Mouse (Mus musculus) gastrocnemius, postnatal 14 days (tissue): Measurements from ENCODE around the gene 4933424G06Rik. TPM values are rescaled to one million over a fixed set of nuclear protein-coding genes. Genes with fewer than 3 reads are reported as not detected.
A peak's percentile ranks its signal among the peaks of the same experiment; 100 is the strongest.
"Not testable (repeated sequence)": the region's sequence is repeated elsewhere in the genome, so short reads cannot be mapped to it uniquely, and the experiment has no call there.

Experiments
- DNase-seq: peaks from one replicate; pipeline ENCODE4 v3.0.0; 2021; ENCODE audit warnings: mixed read lengths
- intact Hi-C: fragments of 180-260 bp; cut with DNase I; formaldehyde crosslinking; loops from one replicate; pipeline ENCODE4 v1.15.1; 2025; ENCODE audit warnings: low total_unique reads
- long read RNA-seq, 2 experiments: library from polyadenylated mRNA; stranded (forward); transcript quantifications; one replicate each; pipeline ENCODE4 v2.0.0; 2021
- total RNA-seq, 2 experiments: library from RNA; stranded (reverse); gene quantifications; 2 replicates each; pipeline ENCODE4 v1.2.3; 2021

The 4933424G06Rik gene
- total RNA-seq = under 1 TPM; 0.37 to 0.38 TPM
- long read RNA-seq, experiment 1 = 0 reads
- long read RNA-seq, experiment 2, partial matches to known transcripts = 0 of 1 reads
- long read RNA-seq, experiment 2, other reads (novel, unspliced or antisense) = 1 of 1 reads

GRCm38 (mm10) chr1:36709854-36710280 is at the start of gene 4933424G06Rik:
4933424G06Rik (plus strand) TSS chr1:36710149.
- intact Hi-C loops = no loop called here
- peak; percentile 99 for DNase-seq

- no peak for DNase-seq
- intact Hi-C loops = no loop called here
These were observed 45.5 kb upstream of the 4933424G06Rik start for GRCm38 (mm10) chr1:36664457-36664856.

DNA sequence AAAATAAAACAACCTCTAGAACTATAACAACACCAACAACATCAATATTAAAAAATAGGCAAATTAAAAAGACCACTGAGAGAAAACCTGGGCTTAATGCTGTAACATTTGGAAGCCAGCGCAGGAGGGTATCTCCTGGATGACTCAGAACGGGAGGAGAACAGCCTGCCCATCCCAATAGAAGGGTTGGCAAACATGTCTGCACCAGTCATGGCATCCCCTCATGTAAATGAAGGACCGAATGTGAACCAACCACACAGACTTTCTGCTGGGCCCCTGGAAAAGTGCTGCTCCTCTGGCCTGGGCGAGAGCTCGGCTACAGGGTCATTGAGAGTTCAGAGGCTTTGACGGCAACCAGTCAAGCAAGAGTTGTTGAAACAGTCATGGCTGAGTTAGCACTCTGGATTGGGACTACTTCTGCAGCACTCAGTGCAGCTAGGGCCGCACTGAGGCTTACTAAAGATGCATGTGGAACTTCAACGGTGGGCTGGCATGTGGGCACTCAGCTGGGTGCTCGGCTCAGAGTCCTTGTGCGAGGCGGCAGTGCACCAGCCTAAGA is 44.7 kb upstream of the 4933424G06Rik start:
- intact Hi-C loops = no loop called here
- no peak for DNase-seq

DNA sequence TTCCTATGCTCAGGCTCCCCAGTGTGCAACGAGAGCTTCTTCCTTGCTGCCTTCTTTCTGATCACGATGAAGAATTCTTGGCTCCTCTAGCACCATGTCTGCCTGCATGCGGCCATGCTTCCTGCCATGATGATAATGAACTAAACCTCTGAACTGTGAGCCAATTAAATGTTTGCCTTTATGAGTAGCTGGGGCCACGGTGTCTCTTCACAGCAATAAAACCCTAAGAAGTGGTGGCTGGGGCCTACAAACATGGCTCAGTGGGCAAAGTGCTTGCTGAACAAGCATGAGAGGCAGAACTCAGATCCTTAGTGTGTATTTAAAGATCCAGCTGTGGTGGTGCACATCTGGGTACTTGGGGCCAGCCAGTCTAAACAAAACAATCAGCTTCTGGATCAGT is 44.0 kb upstream of the 4933424G06Rik start:
- intact Hi-C loops = no loop called here
- DNase-seq = no peak

- DNase-seq, intact Hi-C loops: not testable (repeated sequence)
These were observed 41.9 kb upstream of the 4933424G06Rik start for GRCm38 (mm10) chr1:36668007-36668406.

DNA sequence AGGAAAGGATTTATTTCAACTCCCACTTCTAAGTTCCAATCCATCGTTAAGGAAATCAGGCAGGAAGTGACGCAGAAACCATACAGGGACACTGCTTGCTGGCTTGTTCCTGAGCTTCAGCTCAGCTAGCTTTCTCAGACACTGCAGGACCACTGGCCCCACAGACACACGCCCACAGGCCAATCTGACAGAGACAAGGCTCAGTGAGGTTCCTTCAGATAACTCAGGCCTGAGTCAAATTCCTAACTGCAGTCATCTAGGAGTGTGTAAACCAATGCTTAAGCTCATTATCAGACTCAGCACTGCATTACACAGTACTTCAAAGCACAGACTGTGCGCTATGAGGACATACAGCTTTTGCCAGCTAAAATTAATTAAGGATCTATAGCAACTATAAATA is 39.7 kb upstream of the 4933424G06Rik start:
- intact Hi-C loops = no loop called here
- DNase-seq = no peak

DNA sequence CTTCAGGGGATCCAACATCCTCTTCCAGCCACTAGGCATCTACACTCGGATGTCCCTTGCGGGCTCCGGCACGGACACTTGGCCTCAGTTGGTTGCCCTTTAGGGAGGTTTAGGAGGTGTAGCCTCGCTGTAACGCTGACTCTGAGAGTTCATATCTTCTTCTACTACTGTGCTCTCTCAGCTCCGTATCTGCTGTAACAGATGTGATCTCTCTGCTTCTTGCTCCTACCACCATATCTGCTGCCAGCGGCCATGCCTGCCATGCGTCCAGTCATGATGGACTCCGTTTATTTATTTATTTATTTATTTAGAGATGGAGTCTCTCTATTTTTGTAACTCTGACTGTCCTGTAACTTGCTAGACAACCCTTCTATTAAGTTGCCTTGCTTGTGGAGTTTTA is 38.7 kb upstream of the 4933424G06Rik start:
- intact Hi-C loops = no loop called here

GRCm38 (mm10) chr1:36672648-36673350 is 37.1 kb upstream of the 4933424G06Rik start:
- intact Hi-C loops = no loop called here
- no peak for DNase-seq

More for the DNA sequence above, 38.7 kb upstream of the 4933424G06Rik start:
- no peak for DNase-seq

DNA sequence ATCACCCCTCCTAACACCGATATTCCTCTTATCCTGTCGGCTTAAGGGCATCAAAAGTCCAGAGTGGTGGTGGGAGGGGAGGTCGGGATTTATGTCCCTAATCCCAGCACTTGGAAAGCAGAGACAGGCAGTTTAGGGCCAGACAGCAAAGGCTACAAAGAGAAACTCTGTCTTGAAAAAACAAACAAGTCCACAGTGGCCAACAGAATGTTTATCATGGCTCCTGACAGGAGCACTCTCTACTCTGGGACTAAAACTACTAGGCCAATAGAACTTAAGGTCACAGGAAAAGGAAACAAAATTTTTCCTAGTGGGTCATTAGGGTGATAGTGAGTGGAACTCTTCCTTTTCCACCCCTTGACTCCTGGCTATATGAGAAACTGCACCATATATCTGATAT is 35.0 kb upstream of the 4933424G06Rik start:
- intact Hi-C loops = no loop called here

GRCm38 (mm10) chr1:36680893-36681292 is 29.1 kb upstream of the 4933424G06Rik start:
- DNase-seq = no peak
- intact Hi-C loops = loop anchor here (5.0 kb wide), 2 partner anchors 39 to 134 kb away; partner anchors contain the start of gene Ankrd39

More for the DNA sequence above, 35.0 kb upstream of the 4933424G06Rik start:
- no peak for DNase-seq

DNA sequence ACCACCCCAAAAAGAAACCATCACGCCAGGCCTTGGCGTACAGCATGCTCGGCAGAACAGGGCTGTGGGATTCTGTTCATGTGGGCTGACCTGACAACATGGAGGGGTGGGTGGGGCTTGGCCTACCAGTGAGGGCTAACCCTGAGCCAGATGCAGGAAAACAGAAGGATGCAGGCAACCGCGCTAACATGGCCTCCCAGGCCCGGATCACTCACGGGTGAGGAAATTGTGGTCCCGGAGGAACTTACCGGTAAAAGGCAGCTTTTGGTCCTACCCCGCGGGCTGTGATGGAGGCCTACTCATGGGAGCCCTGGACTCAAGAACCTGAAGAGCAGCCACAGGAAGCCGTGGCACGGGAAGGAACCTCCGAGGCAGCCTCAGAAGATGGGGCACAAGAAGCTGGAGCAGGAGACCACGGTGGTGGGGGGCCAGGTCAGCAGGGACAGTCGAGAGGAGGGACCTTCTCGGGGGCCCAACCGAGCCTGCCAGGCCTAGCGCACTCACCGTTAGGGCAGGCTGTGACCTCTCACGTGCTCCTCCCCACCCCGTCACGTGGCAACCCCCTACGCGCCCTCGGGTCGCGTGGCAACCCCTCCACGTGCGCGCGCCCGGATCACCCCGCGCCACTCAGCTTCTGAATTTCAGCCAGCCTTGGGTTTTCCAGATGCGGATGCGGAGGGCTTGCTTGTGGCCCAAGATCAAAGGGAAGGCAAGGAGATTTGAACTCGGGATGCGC is 27.2 kb upstream of the 4933424G06Rik start, which contains the start of gene Fam178b:
Gene Fam178b (minus strand): TSS at position 564 of the 736 bp plus-strand sequence.
- no peak for DNase-seq
- intact Hi-C loops = loop anchor here (5.0 kb wide), 2 partner anchors 40 to 135 kb away; partner anchors contain the start of gene Ankrd39

DNA sequence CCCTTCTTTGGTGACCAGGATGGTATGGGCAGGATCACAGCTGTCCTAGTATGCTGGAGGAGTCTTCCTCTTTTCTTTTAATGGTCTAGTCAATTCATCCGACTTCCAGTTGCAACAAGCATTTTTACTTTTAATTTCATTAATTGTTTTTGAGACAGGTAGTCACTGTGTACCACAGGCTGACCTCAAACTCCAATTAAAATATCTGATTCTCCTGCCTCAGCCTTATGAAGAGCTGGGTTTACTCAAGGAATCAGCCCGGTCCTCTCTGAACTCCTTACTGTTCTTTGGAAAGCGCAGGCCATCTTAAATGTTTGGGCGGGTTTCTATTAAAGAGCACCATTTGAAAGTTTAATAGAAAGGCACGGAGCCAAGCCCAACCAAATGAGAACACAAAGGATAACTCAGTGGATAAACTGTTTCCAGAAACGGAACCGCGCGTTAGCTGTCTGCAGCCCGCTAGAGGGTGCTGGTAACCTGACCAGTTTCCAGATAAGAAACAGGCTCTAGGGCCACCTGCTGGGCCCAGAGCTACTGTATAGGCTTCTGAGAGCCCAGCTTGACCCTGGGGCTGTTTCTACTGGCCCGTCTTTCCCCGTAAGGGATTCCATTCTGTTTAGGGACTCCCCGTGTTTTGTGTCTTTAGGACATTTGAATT is 26.0 kb upstream of the 4933424G06Rik start:
- intact Hi-C loops = loop anchor here (5.0 kb wide), 2 partner anchors 42 to 137 kb away; partner anchors contain the start of gene Ankrd39

GRCm38 (mm10) chr1:36690671-36691235 is 19.2 kb upstream of the 4933424G06Rik start:
- DNase-seq = no peak
- intact Hi-C loops = no loop called here

More for the DNA sequence above, 26.0 kb upstream of the 4933424G06Rik start:
- peak; percentile 83 for DNase-seq

DNA sequence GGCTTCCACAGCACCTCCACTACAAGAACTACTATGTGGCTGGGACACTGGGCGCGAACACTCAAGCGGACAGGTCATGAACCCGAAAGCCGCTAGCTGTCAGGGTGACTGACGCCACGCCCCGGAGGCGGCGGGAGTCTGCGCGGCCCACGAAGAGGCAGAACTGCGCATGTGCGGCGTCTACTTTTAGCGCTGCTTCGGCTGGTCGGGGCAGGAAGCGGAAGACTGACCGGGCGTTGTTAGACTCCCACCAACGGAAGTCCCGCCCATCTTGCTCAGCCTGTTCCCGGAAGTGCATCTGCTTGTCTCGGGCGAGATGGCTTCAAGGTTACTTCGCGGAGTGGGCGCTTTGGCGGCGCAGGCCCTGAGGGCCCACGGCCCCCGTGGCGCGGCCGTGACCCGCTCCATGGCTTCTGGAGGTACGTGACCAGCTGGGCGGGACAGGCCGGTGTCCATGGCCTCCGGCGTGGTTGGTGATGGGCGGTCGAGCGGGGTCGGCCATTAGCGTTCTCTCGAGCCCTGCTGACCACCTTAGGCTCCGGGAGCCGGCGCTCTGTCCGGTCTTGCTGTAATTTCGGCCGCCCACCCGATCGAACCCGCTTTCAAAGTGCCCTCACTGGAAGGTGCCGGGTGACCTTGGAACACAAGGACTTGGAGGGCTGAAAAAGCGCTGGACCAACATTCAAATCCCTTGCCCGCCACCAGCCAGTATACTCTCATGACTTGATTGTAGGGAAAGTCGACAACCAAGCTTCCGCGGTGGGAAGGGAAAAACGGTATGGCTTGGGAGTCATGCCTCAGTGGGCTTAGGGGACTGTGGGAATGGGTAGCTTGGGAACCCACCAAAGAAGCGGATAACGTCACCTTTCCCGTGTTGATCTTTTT is 18.4 kb upstream of the 4933424G06Rik start, which contains the start of gene Cox5b:
Gene Cox5b (plus strand): TSS at position 179 of the 885 bp plus-strand sequence.
- DNase-seq = peak; percentile 98
- intact Hi-C loops = no loop called here

- DNase-seq = no peak
- intact Hi-C loops = no loop called here
These were observed 15.1 kb upstream of the 4933424G06Rik start for GRCm38 (mm10) chr1:36694871-36695270.

GRCm38 (mm10) chr1:36696411-36696810 is 13.5 kb upstream of the 4933424G06Rik start:
- no peak for DNase-seq
- intact Hi-C loops = no loop called here

DNA sequence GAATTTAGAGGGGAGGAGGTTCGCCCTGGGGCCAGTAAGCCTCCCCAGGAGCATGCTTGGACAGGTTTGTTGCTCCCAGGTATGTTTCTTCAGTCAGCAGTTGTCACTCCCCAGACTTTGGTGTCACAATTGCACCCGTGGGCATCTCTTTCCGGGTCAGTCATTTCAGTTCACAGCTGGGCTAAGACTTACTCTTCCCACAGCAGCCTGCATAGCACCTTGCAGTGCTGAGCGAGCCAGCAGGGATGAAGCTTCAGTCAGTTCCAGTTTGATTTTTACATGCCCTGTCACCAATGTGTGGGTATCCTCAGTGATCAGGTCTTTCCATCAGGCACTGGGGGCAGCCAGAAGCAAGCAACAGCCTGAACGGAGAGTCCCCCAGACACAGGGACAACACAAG is 12.9 kb upstream of the 4933424G06Rik start:
- intact Hi-C loops = no loop called here
- no peak for DNase-seq

DNA sequence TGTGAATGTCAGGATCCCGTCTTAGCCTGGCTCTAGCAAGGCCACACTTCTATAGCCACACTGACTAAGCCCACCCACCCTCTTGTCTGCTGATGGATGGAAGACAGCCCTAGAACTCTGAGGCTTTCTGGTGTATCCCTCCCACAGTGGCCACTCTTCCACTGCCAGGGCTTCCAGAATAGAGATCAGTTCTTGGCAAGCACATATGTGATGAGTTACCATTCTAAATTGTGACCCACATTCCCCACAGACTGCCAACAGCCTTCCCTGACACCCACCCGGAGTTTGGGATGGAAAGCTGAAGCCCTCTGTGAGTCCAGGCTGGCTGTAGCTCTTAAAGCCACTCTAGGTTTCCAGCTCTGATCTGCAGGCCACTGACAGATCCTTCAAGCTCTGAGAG is 2.8 kb upstream of the 4933424G06Rik start:
- intact Hi-C loops = no loop called here
- no peak for DNase-seq
